Mouse (Mus musculus) embryonic facial prominence, embryonic 15.5 days (tissue): ENCODE results near the gene Ccdc188. TPM values are rescaled to one million over a fixed set of nuclear protein-coding genes. Genes with fewer than 3 reads are reported as not detected.
A peak's percentile ranks its signal among the peaks of the same experiment; 100 is the strongest.
"Not testable (repeated sequence)": the region's sequence is repeated elsewhere in the genome, so short reads cannot be mapped to it uniquely, and the experiment has no call there.

ENCODE experiments used
- ATAC-seq: fragments of 200-750 bp; cut with Nextera tagmentation; 2 replicates; pipeline ENCODE4 v1.8.0; 2017; ENCODE audit warnings: low read depth, moderate TSS enrichment; ENCODE audit not compliant: insufficient number of reproducible peaks, low FRiP score, low TSS enrichment
- H3K27ac ChIP-seq: fragments of 300-500 bp; sonication (generic); replicated peaks from 2 replicates; pipeline ENCODE4 v1.5.1; 2015; ENCODE audit warnings: mild to moderate bottlenecking, inconsistent platforms
- H3K27me3 ChIP-seq: fragments of 300-500 bp; sonication (generic); 2 replicates; pipeline ENCODE4 v1.6.1; 2015; ENCODE audit warnings: inconsistent platforms
- H3K36me3 ChIP-seq: fragments of 300-500 bp; sonication (generic); 2 replicates; pipeline ENCODE4 v1.6.1; 2015; ENCODE audit warnings: mild to moderate bottlenecking, inconsistent platforms
- H3K4me1 ChIP-seq: fragments of 300-500 bp; sonication (generic); 2 replicates; pipeline ENCODE4 v1.6.1; 2015; ENCODE audit warnings: inconsistent platforms
- H3K4me2 ChIP-seq: fragments of 300-500 bp; sonication (generic); replicated peaks from 2 replicates; pipeline ENCODE4 v1.6.1; 2015; ENCODE audit warnings: mild to moderate bottlenecking, inconsistent platforms
- H3K4me3 ChIP-seq: fragments of 300-500 bp; sonication (generic); replicated peaks from 2 replicates; pipeline ENCODE4 v1.5.1; 2015; ENCODE audit warnings: mild to moderate bottlenecking, inconsistent platforms
- H3K9ac ChIP-seq: fragments of 300-500 bp; sonication (generic); 2 replicates; pipeline ENCODE4 v1.6.1; 2015; ENCODE audit warnings: inconsistent platforms
- H3K9me3 ChIP-seq: fragments of 300-500 bp; sonication (generic); replicated peaks from 2 replicates; pipeline ENCODE4 v1.6.1; 2016; ENCODE audit warnings: inconsistent platforms
- WGBS: fragments of 180-500 bp; shearing (Covaris S2); methylation state at CpG from one replicate; pipeline ENCODE4 v1.1.7; 2015; 5-methylcytosine and 5-hydroxymethylcytosine counted together
- polyA plus RNA-seq: library from polyadenylated mRNA; unstranded; fragments of >200 nt; fragmentation: Nextera tagmentation; extraction: Ambion mirVana; gene quantifications from 2 replicates; pipeline ENCODE4 v1.2.1, GENCODE M21; 2015

Gene Ccdc188
- polyA plus RNA-seq, 1 experiment from 2014 or later, result not detected

DNA sequence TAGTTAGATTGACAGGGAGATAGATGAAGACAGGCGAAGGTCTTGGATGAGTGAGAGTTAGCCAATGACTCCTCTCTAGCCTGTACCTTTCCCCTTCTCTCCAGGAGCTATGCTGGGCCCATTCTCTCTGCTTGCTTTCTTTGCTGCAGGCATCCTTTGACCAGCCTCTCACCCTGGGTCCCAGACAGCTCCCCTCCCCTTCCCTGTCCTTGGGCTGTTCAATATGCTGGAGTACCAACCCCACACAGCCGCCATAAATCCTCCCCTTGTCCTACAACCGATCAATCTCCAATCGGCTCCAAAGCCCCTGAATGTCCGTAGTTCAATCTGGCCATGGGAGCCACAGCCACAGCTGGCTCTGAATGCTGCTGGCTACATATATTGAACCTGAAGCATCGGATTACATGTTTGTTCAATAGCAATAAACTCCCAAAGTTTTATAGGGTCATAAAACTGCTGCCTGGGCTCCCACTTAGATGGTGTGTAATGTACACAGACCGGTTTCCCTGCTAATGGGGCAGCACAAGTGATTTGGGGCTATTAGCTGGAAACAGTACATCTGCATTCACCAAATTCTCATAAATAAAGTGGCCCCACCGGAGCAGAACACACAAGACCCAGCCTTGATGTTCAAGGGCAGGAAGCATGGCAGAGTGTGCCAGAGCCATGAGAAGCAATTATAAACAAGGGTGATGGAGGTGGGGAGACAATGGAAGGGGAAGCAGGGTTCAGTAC is 31.8 kb upstream of the Ccdc188 start:
- Histone ChIP-seq H3K27me3 (no peaks in the 10 kb centered on the region), H3K9me3 (no peaks in the 10 kb centered on the region), H3K4me3 (no peak overlapping the region), H3K27ac (no peak overlapping the region), H3K4me1 (no peaks in the 10 kb centered on the region), H3K36me3 (no peaks in the 10 kb centered on the region), H3K4me2 (no peak overlapping the region), H3K9ac (no peak overlapping the region)
- no peak for ATAC-seq
- 81% methylated on average over 8 of the region's 8 CpGs for WGBS

DNA sequence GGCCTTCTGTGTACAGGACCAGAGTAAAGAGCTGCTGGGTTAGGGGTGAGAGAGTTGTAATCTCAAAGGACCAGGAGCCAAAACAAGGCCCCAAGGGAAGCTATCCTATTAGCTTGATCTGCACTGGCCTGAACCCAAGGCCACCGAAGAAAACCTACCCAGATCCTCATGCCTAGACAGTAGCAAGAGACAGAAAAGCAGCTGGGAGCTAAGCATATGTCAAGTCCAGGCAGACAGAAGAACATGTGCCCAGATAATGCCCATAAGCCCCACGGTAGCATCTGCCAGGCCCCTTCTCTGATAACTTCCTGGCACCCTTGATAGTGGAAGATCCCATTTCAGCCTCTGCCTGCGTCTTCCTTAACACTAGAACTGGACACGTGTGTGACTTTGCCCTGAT is 30.9 kb upstream of the Ccdc188 start:
- no peaks in the 10 kb centered on the region for H3K27me3 ChIP-seq
- no peak for ATAC-seq
- no peaks in the 10 kb centered on the region for H3K36me3 ChIP-seq
- no peak overlapping the region for H3K4me2 ChIP-seq
- H3K9ac ChIP-seq, result no peak overlapping the region
- H3K4me3 ChIP-seq, result no peak overlapping the region
- no peaks in the 10 kb centered on the region for H3K4me1 ChIP-seq
- 75% methylated on average over 4 of the region's 4 CpGs for WGBS
- H3K27ac ChIP-seq, result no peak overlapping the region
- no peaks in the 10 kb centered on the region for H3K9me3 ChIP-seq

DNA sequence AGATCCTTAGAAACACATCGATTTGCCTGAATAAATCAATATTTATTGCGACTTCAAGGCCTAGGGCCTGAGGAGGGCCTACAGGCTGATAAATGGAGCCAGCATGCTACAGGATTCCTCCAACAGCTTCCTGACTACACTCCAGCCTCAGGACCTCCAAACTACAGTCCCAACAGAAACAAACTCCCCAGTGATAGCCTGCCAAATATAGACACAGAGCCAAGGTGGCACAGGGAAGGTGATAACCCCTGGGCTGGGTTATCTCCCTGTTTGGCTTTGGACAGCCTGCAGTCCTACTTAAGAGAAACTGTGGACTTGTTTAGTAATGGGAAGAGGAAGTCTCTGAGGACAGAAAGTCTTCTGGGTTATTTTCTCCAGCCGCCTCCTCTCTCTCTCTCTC is 30.5 kb upstream of the Ccdc188 start:
- ATAC-seq, result no peak
- Histone ChIP-seq H3K9ac (no peak overlapping the region), H3K4me3 (no peak overlapping the region), H3K36me3 (no peaks in the 10 kb centered on the region), H3K4me2 (no peak overlapping the region), H3K9me3 (no peaks in the 10 kb centered on the region), H3K27me3 (no peaks in the 10 kb centered on the region), H3K4me1 (no peaks in the 10 kb centered on the region), H3K27ac (no peak overlapping the region)
- WGBS, result 85% methylated on average over 3 of the region's 3 CpGs

DNA sequence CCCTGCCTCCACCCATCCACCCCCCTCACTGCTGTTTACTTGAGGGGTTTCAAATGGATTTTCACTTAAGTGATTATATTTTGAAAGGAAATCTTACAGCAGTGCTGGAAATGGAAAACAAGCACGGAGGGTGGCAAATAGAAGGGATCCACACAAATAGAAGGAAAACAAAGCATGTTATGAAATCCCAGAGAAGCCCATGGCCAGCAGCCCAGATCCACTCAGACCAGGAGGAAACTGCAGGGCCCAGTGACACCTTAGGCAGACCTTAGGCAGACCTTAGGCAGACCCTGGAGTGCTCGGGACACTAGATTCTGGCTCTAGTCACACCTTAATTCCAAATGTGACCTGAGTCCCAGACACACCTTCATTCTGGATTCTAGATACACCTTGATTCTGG is 26.7 kb upstream of the Ccdc188 start:
- Histone ChIP-seq H3K4me1 (peaks cover 10% of the 10 kb centered on the region), H3K4me2 (no peak overlapping the region), H3K36me3 (no peaks in the 10 kb centered on the region), H3K27ac (no peak overlapping the region), H3K27me3 (no peaks in the 10 kb centered on the region), H3K9me3 (no peaks in the 10 kb centered on the region), H3K4me3 (no peak overlapping the region), H3K9ac (no peak overlapping the region)
- WGBS, result 73% methylated on average over 2 of the region's 2 CpGs
- ATAC-seq, result no peak

DNA sequence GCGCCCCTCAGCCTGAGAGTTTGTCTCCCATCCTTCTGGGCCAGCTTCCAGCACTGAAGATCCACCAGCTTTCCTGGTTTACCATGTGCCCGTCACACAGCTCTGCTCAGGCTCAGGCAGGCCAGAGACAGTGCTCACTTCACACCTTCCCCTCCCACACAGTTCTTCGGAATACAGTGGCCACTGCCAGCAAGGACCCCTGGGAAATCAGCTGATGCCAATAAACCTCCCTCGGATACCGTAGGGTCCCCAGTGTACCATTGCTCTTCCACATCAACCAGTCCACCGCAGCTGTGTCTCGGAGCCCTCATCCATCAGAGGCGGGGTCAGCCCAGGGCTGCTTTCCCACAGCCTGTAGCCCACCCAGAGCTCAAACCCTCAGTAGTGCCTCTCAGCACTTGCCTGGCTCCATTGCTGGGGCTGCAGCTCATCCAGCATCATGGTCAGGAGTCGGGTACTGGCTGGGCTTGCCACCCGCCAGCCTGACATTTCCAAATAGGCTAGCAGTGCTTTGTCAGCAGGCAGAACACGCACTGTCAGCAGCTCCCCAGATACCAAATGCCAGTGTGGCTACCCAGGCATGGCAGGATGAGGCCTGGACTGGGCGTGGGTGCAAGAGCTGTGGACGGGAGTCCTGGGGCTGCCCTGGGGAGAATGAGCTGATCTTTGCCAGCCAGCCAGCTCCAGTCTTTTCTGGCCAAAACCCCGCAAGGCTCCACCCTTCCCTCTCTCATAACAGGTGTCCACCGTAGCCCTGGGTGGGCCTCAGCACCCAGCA is 23.3 kb upstream of the Ccdc188 start:
- Histone ChIP-seq H3K27me3 (no peaks in the 10 kb centered on the region), H3K9me3 (no peaks in the 10 kb centered on the region), H3K36me3 (no peaks in the 10 kb centered on the region), H3K4me2 (no peak overlapping the region), H3K9ac (no peak overlapping the region), H3K4me3 (no peak overlapping the region), H3K27ac (peak overlapping the region; percentile 52), H3K4me1 (peaks cover 10% of the 10 kb centered on the region)
- 0 out of 2 replicates have a peak, but pooled peaks have one; percentile 40 for ATAC-seq
- WGBS, result 62% methylated on average over 15 of the region's 15 CpGs

DNA sequence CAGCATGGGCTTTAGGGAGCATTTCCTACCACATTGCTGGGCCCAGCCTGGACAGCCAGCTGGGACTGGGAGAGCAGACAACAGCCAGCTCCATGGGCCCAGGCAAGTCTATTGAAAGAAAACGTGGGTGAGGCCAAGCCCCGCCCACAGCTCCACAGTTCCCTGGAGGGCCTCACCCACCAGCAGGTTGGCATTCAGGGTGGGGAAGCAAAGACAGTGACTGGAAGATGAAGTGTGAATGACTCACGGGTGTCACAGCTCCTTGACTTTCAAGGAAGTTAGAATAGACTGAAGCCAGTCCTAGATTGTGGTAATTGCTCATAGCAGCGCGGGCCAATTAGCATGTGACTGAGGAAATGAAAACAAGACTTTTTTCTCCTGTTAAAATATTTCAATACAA is 22.6 kb upstream of the Ccdc188 start:
- Histone ChIP-seq H3K27me3 (no peaks in the 10 kb centered on the region), H3K4me3 (no peak overlapping the region), H3K27ac (peak overlapping the region; percentile 52), H3K4me1 (peaks cover 10% of the 10 kb centered on the region), H3K4me2 (no peak overlapping the region), H3K9ac (no peak overlapping the region), H3K36me3 (no peaks in the 10 kb centered on the region), H3K9me3 (no peaks in the 10 kb centered on the region)
- WGBS, result 38% methylated on average over 5 of the region's 5 CpGs
- peak; percentile 49; the same call in 1 of the 2 replicates for ATAC-seq

DNA sequence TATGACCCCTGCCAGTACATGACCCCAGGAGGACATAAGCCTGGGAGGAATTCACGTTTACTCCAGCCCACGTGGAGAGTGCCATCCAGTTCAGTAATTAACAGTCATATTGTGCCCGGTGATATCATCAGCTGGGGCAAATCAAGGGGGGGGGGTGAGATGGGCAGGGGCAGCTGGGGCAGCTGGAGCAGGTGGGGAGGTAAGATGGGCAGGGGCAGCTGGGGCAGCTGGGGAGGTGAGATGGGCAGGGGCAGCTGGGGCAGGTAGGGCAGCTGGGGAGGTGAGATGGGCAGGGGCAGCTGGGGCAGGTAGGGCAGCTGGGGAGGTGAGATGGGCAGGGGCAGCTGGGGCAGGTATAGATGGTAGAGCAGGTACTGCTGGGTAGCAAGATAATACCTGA is 22.1 kb upstream of the Ccdc188 start:
- H3K9ac ChIP-seq, H3K27ac ChIP-seq, H3K27me3 ChIP-seq, H3K36me3 ChIP-seq, H3K9me3 ChIP-seq, H3K4me2 ChIP-seq, ATAC-seq, H3K4me3 ChIP-seq: not testable (repeated sequence)
- peaks cover 10% of the 10 kb centered on the region for H3K4me1 ChIP-seq
- WGBS, result 44% methylated on average over 3 of the region's 3 CpGs

DNA sequence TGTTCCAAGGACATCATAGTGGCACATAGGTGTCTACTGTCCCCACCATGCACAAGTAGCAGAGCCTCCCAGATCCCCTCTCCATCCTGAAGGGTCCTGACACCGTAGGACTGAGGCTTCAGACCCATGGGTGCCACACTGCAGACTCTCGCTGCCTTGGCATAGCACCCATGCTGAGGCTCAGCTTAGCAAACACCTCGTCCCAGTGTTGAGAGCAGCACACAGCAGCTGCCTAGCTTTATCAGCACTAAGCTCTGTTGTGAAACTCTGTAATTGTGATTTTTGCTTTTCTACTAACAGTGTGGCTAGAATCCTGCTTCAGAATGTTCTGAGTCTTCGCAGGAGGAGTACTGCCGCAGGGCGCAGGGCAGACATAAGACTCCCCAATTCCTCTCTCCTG is 19.8 kb upstream of the Ccdc188 start:
- H3K27me3 ChIP-seq, result no peaks in the 10 kb centered on the region
- no peak overlapping the region for H3K27ac ChIP-seq
- H3K4me2 ChIP-seq, result no peak overlapping the region
- H3K4me3 ChIP-seq, result no peak overlapping the region
- WGBS, result 77% methylated on average over 6 of the region's 6 CpGs
- H3K9ac ChIP-seq, result no peak overlapping the region
- no peaks in the 10 kb centered on the region for H3K9me3 ChIP-seq
- H3K36me3 ChIP-seq, result no peaks in the 10 kb centered on the region
- ATAC-seq, result no peak
- H3K4me1 ChIP-seq, result peaks cover 13% of the 10 kb centered on the region

DNA sequence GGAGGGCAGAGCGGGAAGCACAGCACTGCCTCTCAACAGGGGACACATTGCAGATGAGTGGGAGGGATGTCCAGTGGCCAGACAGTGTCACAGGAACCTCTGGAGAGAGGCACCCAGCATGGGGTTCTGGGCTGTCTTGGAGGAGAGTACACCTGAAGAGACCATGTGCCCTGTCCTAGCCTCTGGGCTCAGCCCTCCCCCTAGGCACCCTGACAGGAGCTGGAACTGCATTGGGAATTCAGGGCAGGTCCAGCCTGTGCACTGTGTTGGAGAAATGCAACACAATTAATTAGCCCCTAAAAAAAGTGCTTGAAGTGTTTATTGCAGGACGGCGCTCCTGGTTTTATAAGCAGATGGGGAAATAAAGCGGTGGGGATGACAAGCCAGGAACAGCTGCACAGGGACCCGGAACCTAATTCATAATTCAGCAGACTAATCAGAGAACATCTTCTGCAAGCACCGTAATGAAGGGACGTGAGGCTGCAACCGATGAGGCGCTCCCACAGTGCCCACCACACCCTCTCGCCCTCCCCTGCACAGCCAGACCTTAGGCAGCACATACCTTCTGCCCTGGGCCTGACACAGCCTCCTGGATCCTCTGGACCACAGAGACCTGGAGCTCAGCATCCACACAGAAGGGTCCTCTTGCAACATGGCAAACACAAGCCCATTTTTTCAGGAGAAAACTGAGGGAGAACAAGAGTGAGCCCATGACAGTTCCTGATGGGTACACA is 19.1 kb upstream of the Ccdc188 start:
- ATAC-seq, result no peak
- H3K9ac ChIP-seq, result no peak overlapping the region
- H3K27me3 ChIP-seq, result no peaks in the 10 kb centered on the region

DNA sequence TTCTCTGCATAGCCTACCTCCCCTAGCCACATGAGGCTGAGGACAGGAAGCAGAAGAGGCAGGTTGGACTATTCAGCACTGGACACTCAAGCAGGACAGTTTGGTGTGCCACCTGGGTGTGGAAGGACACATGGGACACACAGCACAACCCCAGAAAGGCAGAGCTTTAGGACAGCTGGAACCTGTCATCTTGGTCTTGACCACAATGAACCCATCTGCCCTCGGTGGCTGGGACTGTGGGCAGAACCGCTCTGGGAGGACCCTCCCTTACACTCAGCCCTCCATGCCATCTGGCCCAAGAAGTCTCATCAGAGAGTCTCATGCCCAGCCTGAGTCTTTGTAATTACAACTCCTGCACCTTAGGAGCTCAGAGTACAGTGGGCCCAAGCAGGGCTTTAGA is 17.6 kb upstream of the Ccdc188 start:
- Histone ChIP-seq H3K27ac (no peak overlapping the region), H3K4me2 (no peak overlapping the region), H3K9me3 (no peaks in the 10 kb centered on the region), H3K4me3 (no peak overlapping the region), H3K36me3 (no peaks in the 10 kb centered on the region), H3K27me3 (no peaks in the 10 kb centered on the region), H3K9ac (no peak overlapping the region), H3K4me1 (peaks cover 3% of the 10 kb centered on the region)
- 72% methylated on average over 2 of the region's 2 CpGs for WGBS
- ATAC-seq, result no peak

More for the DNA sequence above, 19.1 kb upstream of the Ccdc188 start:
- H3K4me2 ChIP-seq, result no peak overlapping the region
- H3K4me3 ChIP-seq, result no peak overlapping the region
- no peaks in the 10 kb centered on the region for H3K9me3 ChIP-seq
- H3K4me1 ChIP-seq, result peaks cover 13% of the 10 kb centered on the region
- H3K36me3 ChIP-seq, result no peaks in the 10 kb centered on the region
- no peak overlapping the region for H3K27ac ChIP-seq
- 72% methylated on average over 10 of the region's 10 CpGs for WGBS

DNA sequence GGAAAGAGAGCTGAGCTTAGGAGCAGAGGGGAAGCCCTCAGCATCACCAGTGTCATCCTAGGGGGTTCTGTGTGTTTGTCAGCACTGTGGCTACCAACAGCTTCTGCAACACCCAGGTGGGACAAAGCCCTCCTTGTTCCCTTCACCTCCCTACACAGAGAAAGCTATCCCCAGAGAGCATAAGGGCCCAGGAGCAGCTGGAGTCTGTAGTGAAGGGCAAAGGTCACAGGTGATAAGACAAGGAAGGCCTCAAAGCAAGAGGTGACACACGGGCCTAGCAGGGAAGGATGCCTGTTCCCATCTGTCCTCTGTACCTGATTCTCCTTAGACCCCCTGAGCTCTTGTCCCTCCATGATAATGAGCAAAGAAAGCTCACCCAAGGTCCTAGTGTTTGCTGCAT is 16.1 kb upstream of the Ccdc188 start:
- Histone ChIP-seq H3K36me3 (no peaks in the 10 kb centered on the region), H3K4me2 (no peak overlapping the region), H3K9me3 (no peaks in the 10 kb centered on the region), H3K4me1 (0 out of 2 replicates have a peak, but pooled peaks cover 2% of the 10 kb centered on the region), H3K27me3 (no peaks in the 10 kb centered on the region), H3K9ac (no peak overlapping the region), H3K4me3 (no peak overlapping the region), H3K27ac (no peak overlapping the region)
- WGBS, result 30% methylated on average over 1 of the region's 1 CpGs
- no peak for ATAC-seq
